Mouse (Mus musculus) gastrocnemius, postnatal 10 days (tissue): Measurements from ENCODE around the gene Cd70. TPM values are rescaled to one million over a fixed set of nuclear protein-coding genes. Genes with fewer than 3 reads are reported as not detected.

Source experiments
- DNase-seq: peaks from one replicate; pipeline ENCODE4 v3.0.0; 2021; ENCODE audit warnings: mixed read lengths
- long read RNA-seq, 2 experiments: library from polyadenylated mRNA; stranded (forward); transcript quantifications; one replicate each; pipeline ENCODE4 v2.0.0; 2021
- total RNA-seq, 2 experiments: library from RNA; stranded (reverse); gene quantifications; 2 replicates each; pipeline ENCODE4 v1.2.3; 2021

The Cd70 gene
- not detected for total RNA-seq
- long read RNA-seq, experiment 1: 0 reads
- long read RNA-seq, experiment 2: 0 reads

DNA sequence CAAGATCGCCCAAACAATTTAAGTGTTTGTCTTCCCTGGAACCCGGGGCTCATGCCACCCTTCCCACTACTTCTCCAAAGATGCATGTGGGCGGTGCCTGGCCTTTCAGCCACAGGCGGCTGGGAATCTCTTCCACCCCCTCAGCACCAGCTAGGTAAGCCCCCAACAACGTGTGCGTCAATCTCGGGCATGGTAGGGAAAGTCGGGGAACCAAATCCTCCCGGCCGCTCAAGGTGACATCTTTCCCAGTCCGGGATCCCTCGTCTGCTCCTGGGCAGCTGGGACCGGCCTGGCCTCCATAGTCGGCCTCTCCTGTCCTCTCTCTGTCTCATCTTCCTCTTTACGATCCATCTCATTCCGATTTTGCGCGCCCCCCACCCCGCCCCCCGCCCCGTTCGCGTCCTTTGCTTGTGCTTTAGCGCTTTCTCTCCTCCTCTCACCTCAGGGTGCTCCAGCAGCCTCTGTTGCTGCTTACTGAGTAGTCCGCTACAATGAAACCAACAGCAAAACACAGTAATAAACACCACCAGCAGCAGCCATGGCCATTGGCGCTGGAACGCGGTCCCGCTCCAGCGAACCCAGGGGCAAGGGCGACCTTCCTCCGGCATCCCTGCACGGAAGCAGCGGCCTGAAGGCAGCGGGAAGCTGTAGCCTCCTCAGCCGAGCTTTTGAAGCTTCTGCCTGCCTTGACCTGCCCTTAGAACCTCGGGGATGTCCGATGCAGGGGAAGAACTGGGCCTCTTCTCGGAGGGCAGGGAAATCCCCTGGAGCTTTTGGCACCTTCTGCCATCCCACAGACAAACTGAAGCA is at the start of gene Cd70:
TSS of gene Cd70 (minus strand) at position 784 of the 810 bp plus-strand sequence.
- no peak for DNase-seq

DNA sequence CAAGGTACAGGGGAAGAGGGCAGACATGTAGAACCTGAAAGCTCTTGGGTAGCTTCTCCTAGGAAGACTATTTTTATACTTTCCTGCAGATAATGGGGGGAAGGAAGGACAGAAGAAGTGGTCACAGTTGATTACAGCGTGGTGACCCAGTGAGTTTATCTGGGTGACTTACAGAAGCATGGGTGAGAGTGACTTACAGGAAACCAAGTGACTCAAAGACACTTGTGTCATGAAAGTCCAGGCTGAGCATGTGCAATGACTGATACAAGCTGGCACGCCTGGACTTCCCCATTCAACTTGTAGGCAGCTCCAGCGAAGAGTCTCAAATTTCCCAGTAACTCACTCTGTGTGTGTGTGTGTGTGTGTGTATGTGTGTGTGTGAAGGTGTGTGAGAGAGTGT is 48.7 kb upstream of the Cd70 start:
- DNase-seq: no peak

GRCm38 (mm10) chr17:57195326-57196010 is 45.9 kb upstream of the Cd70 start:
- DNase-seq: no peak

GRCm38 (mm10) chr17:57194771-57195170 is 45.2 kb upstream of the Cd70 start:
- DNase-seq: no peak

- DNase-seq: no peak
These were observed 44.5 kb upstream of the Cd70 start, which contains the start of gene Tnfsf14 for GRCm38 (mm10) chr17:57194041-57194507. Gene Tnfsf14 (minus strand): TSS chr17:57194177.

- DNase-seq: no peak
These were observed 39.1 kb upstream of the Cd70 start for GRCm38 (mm10) chr17:57188510-57189192.

DNA sequence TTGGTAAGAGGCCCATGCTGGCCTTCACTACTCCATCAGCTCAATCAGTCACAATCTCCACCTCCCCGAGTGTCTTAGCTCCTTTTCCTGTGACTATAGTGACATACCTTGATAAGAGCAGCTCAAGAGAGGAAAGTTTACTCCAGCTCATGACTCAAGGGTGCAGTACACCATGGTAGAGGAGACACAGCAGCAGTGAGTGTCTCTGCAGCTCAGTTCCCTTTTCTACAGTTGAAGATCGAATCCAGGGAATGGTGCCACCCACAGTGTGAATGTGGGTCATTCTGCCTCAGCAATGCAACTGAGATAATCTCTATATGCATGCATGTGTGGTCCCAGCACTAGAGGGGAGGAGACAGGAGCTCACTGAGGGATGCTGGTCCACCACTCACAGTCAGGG is 36.1 kb upstream of the Cd70 start:
- no peak for DNase-seq

DNA sequence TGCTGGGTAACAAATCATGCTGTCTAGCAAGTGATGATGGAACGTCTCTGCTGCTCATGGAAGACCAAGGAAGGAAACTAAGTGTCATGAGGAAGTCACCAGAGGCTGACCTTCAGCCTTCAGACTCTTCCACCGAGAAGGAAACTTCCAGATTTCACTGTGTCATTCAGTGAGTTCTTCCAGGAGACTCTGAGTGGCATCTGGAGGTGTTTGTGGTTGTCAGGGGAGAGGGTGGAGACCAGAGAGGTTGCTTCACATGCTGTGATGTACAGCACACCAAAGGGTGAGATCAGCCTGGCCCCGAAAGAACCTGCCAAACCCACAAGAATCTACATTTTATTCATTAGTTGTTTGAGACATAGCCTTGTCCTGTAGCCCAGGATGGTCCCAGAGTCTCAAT is 33.3 kb upstream of the Cd70 start:
- DNase-seq: no peak

DNA sequence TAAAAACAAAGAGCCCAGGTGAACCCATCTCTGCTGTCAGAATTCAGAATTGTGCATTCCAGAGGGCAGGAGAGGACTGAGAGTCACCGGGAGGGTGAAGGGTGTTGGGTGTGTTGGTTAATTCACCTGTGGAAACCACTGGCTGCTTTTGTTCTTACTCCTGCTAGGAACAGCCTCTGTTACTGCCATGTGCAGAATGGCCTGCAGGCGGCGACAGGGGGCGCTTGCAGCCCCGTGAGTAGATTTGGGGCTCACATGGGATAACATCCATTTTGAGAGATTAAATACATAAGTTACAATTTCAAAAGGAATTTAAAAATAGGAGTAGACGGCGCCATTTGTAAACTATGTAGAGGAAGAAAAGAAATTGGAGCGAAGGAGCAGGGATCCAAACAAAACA is 30.8 kb upstream of the Cd70 start:
- no peak for DNase-seq

- DNase-seq: no peak
These were observed 23.8 kb upstream of the Cd70 start for GRCm38 (mm10) chr17:57173351-57173750.

DNA sequence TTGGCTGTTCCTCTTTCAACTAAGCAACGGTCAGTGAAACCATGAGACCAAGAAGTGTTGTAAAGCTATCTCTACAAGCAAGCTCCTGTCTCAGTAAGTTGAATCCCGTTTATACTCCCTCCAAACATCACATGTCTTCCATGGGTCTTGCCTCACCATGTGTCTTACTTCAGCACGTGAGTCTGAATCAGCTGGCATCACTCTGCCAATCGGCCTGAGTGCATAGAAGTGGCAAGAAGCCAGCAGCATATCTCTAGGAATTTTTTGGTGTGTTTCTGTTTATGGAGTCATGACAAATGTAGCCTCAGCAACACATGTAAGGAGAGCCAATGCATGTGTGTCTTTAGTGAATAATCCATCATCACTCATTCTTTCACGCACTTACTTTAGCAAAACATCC is 22.8 kb upstream of the Cd70 start:
- no peak for DNase-seq

DNA sequence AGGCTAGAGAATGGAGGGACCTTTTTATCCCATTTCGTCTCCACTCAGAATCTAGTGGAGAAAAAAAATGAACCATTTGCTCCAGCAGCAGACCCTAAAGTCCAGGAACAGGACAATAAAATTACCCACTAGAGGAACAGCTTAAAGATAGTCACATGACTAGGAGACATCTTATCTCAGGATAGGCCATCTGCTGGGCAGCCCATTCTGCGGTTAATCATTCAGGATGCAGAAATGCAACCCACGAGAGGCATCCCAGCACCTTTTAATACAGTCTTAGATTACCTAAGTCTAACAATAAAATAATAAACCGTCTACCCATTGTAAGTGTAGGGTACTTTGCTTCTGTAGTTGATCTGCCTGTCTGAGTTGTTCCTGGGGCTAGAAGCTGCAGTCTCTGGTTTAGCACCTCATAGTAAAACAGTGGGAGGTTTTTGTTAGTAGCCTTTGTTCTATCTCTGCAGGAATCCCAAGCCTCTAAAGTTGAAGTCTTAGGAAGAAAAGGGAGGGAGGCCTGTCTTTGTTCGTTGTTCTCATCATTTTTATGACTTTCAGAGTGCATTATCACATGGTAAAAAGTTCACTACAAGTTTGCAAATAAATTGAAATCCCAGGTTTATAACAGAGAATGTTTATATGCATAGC is 21.2 kb upstream of the Cd70 start:
- no peak for DNase-seq

DNA sequence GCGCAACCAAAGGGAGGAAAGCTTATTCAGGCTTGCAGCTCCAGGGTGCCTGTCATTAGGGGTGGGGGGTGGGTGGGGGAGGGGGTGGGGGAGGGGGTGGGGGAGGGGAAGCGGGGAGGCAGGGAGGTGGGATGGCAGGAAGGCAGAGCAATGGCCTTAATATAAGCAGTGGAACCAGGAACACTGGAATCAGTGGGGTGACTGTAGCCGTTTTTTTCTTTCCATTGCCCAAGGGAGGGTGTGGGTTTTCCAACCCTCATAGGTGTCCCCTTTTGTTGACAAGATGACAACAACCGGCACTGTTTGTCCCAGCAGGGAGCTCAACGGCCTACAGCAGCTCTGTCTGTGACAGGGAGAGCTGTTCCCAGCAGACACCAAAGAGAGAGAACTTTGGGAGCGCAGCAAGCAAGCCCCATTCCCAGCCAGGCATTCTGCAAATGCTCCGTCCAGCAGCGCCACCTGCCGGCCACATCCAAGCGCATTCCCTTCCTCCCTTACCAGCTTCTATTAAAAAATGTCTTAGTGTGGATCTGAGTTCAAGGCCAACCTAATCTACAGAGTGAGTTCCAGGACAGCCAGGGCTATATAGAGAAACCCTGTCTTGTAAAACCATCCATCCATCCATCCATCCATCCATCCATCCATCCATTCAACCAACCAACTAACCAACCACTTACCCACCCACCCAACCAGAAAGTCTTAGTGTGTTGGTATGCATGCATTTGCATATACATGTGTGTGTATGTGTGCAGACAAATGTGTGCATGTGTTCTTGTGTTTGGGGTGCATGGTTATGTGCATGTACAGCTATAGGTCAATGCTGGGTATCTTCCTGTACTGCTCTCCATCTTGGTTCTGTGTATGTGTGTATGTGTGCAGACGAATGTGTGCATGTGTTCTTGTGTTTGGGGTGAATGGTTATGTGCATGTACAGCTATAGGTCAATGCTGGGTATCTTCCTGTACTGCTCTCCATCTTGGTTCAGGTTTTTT is 17.5 kb upstream of the Cd70 start:
- peak; percentile 95 for DNase-seq

GRCm38 (mm10) chr17:57153787-57154186 is 4.2 kb upstream of the Cd70 start:
- no peak for DNase-seq

GRCm38 (mm10) chr17:57153006-57153405 is 3.4 kb upstream of the Cd70 start:
- no peak for DNase-seq

DNA sequence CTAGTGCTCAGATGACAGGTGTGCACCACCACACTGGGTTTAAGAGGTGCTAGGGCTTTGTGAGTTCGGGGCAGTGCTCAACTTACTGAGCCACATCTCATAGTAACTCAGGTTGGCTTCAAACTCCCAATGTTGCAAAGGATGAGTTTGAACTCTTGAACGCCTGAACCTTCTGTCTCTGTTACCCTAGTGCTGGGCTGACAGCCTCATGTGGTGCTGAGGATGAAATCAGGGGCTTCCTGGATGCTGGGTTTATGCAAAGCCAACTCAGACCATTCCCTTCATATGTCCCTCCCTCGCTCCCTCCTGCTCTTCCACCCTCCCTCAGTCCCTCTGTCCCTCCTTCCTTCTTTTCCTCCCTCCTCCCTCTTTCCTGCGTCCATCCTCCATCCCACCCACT is 1.2 kb downstream of the Cd70 start:
- no peak for DNase-seq

- no peak for DNase-seq
These were observed 4.5 kb downstream of the Cd70 start for GRCm38 (mm10) chr17:57145115-57145514.

DNA sequence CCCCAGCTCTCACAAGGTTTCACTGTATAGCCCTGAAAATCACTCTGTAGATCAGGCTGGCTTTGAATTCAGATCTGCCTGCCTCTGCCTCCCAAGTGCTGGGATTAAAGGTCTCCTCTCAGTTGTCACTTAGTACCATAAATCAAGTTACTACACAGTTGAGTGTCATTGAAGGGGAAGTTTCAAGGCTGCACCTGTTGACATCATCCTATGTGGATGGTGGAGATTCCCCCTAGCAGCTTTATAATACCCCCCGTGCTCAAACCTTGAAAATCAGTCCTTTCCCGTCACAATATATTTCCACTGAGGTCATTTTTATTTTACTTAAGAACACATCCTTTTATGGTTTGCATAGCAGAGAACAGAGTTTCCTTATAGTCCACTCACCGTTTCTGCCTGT is 5.9 kb downstream of the Cd70 start:
- DNase-seq: no peak

GRCm38 (mm10) chr17:57139708-57140107 is 9.9 kb downstream of the Cd70 start:
- no peak for DNase-seq

- no peak for DNase-seq
These were observed 10.9 kb downstream of the Cd70 start for GRCm38 (mm10) chr17:57138676-57139075.

GRCm38 (mm10) chr17:57135635-57136034 is 13.9 kb downstream of the Cd70 start:
- no peak for DNase-seq
